Mouse (Mus musculus): ENCODE measurements around the gene Tapbp. TPM values are rescaled to one million over a fixed set of nuclear protein-coding genes. Genes with fewer than 3 reads are reported as not detected.

Gene Tapbp
- polyA plus RNA-seq, 1 experiment from 2014 or later: 29.6 TPM

GRCm38 (mm10) chr17:33926207-33926932, 10.7 kb downstream of the Tapbp start:
- Histone ChIP-seq H3K9me3 (ENCODE audit: control insufficient read depth, low read length) (no peaks in the 10 kb centered on the region), H3K4me2 (replicated peaks) (no peak overlapping the region)

GRCm38 (mm10) chr17:33928251-33928947, 12.7 kb downstream of the Tapbp start:
- Histone ChIP-seq H3K9ac (peak overlapping the region; percentile 88), H3K4me1 (replicated peaks; ENCODE audit: control insufficient read depth, insufficient read depth, low read length) (peaks cover 20% of the 10 kb centered on the region), H3K27me3 (ENCODE audit: control insufficient read depth, insufficient read depth, low read length) (no peaks in the 10 kb centered on the region), H3K36me3 (replicated peaks; ENCODE audit: control insufficient read depth, insufficient read depth) (peaks cover 23% of the 10 kb centered on the region), H3K9me3 (ENCODE audit: control insufficient read depth, low read length) (no peaks in the 10 kb centered on the region), H3K4me3 (replicated peaks; ENCODE audit: low read length) (peak overlapping the region; percentile 73), H3K4me2 (replicated peaks) (peak overlapping the region; percentile 98), H3K27ac (no peak overlapping the region)
- no peak for DNase-seq (ENCODE audit: low spot score)
- no peak for ATAC-seq (ENCODE audit: low FRiP score)
- WGBS: 67% methylated on average over 21 of the region's 21 CpGs

More at GRCm38 (mm10) chr17:33926207-33926932, 10.7 kb downstream of the Tapbp start:
- Histone ChIP-seq H3K4me3 (replicated peaks; ENCODE audit: low read length) (no peak overlapping the region), H3K27me3 (ENCODE audit: control insufficient read depth, insufficient read depth, low read length) (no peaks in the 10 kb centered on the region), H3K9ac (no peak overlapping the region), H3K4me1 (replicated peaks; ENCODE audit: control insufficient read depth, insufficient read depth, low read length) (peaks cover 18% of the 10 kb centered on the region), H3K27ac (no peak overlapping the region), H3K36me3 (replicated peaks; ENCODE audit: control insufficient read depth, insufficient read depth) (peaks cover 13% of the 10 kb centered on the region)
- 73% methylated on average over 17 of the region's 17 CpGs for WGBS
- DNase-seq (ENCODE audit: low spot score) (no peak), ATAC-seq (ENCODE audit: low FRiP score) (no peak)

- ATAC-seq (ENCODE audit: low FRiP score): peak; percentile 87
- Histone ChIP-seq H3K27ac (peak within 1 kb of the TSS; percentile 97), H3K4me1 (replicated peaks; ENCODE audit: control insufficient read depth, insufficient read depth, low read length) (peaks cover 20% of the 10 kb centered on the region), H3K9ac (peak within 1 kb of the TSS; percentile 88), H3K4me3 (replicated peaks; ENCODE audit: low read length) (peak within 1 kb of the TSS; percentile 73), H3K9me3 (ENCODE audit: control insufficient read depth, low read length) (no peaks in the 10 kb centered on the region), H3K36me3 (replicated peaks; ENCODE audit: control insufficient read depth, insufficient read depth) (peaks cover 33% of the 10 kb centered on the region), H3K27me3 (ENCODE audit: control insufficient read depth, insufficient read depth, low read length) (no peaks in the 10 kb centered on the region), H3K4me2 (replicated peaks) (peak within 1 kb of the TSS; percentile 98)
- peak; percentile 96 for DNase-seq (ENCODE audit: low spot score)
- under 1% methylated on average over 70 of the region's 80 CpGs for WGBS
Observed at GRCm38 (mm10) chr17:33929371-33930279, 13.9 kb downstream of the Tapbp start, which contains the start of gene Rgl2. Rgl2 (plus strand) TSS chr17:33929543.

- peak overlapping the region; percentile 97 for H3K27ac ChIP-seq
- peaks cover 20% of the 10 kb centered on the region for H3K4me1 ChIP-seq (replicated peaks; ENCODE audit: control insufficient read depth, insufficient read depth, low read length)
- DNase-seq (ENCODE audit: low spot score) (no peak), ATAC-seq (ENCODE audit: low FRiP score) (no peak)
- peaks cover 39% of the 10 kb centered on the region for H3K36me3 ChIP-seq (replicated peaks; ENCODE audit: control insufficient read depth, insufficient read depth)
- H3K9me3 ChIP-seq (ENCODE audit: control insufficient read depth, low read length): no peaks in the 10 kb centered on the region
- no peaks in the 10 kb centered on the region for H3K27me3 ChIP-seq (ENCODE audit: control insufficient read depth, insufficient read depth, low read length)
- H3K4me2 ChIP-seq (replicated peaks): peak overlapping the region; percentile 98
- peak overlapping the region; percentile 73 for H3K4me3 ChIP-seq (replicated peaks; ENCODE audit: low read length)
- under 1% methylated on average over 43 of the region's 45 CpGs for WGBS
- peak overlapping the region; percentile 88 for H3K9ac ChIP-seq
Observed at GRCm38 (mm10) chr17:33930280-33931158, 14.8 kb downstream of the Tapbp start.

GRCm38 (mm10) chr17:33931159-33931866, 15.6 kb downstream of the Tapbp start:
- H3K36me3 ChIP-seq (replicated peaks; ENCODE audit: control insufficient read depth, insufficient read depth): peaks cover 45% of the 10 kb centered on the region
- H3K9me3 ChIP-seq (ENCODE audit: control insufficient read depth, low read length): no peaks in the 10 kb centered on the region
- DNase-seq (ENCODE audit: low spot score) (no peak), ATAC-seq (ENCODE audit: low FRiP score) (no peak)
- H3K9ac ChIP-seq: peak overlapping the region; percentile 88
- H3K4me1 ChIP-seq (replicated peaks; ENCODE audit: control insufficient read depth, insufficient read depth, low read length): peaks cover 20% of the 10 kb centered on the region
- H3K4me2 ChIP-seq (replicated peaks): peak overlapping the region; percentile 98
- no peaks in the 10 kb centered on the region for H3K27me3 ChIP-seq (ENCODE audit: control insufficient read depth, insufficient read depth, low read length)
- H3K27ac ChIP-seq: no peak overlapping the region
- H3K4me3 ChIP-seq (replicated peaks; ENCODE audit: low read length): peak overlapping the region; percentile 73
- WGBS: 40% methylated on average over 18 of the region's 18 CpGs

GRCm38 (mm10) chr17:33931947-33932346, 16.2 kb downstream of the Tapbp start:
- no peak for DNase-seq (ENCODE audit: low spot score)
- no peak overlapping the region for H3K4me3 ChIP-seq (replicated peaks; ENCODE audit: low read length)
- WGBS: 92% methylated on average over 11 of the region's 11 CpGs
- H3K4me2 ChIP-seq (replicated peaks): no peak overlapping the region
- no peak overlapping the region for H3K9ac ChIP-seq
- no peak overlapping the region for H3K27ac ChIP-seq
- peaks cover 50% of the 10 kb centered on the region for H3K36me3 ChIP-seq (replicated peaks; ENCODE audit: control insufficient read depth, insufficient read depth)
- H3K9me3 ChIP-seq (ENCODE audit: control insufficient read depth, low read length): no peaks in the 10 kb centered on the region
- peaks cover 20% of the 10 kb centered on the region for H3K4me1 ChIP-seq (replicated peaks; ENCODE audit: control insufficient read depth, insufficient read depth, low read length)
- no peak for ATAC-seq (ENCODE audit: low FRiP score)
- no peaks in the 10 kb centered on the region for H3K27me3 ChIP-seq (ENCODE audit: control insufficient read depth, insufficient read depth, low read length)

- no peak overlapping the region for H3K9ac ChIP-seq
- DNase-seq (ENCODE audit: low spot score) (no peak), ATAC-seq (ENCODE audit: low FRiP score) (no peak)
- peaks cover 20% of the 10 kb centered on the region for H3K4me1 ChIP-seq (replicated peaks; ENCODE audit: control insufficient read depth, insufficient read depth, low read length)
- no peak overlapping the region for H3K4me2 ChIP-seq (replicated peaks)
- no peak overlapping the region for H3K4me3 ChIP-seq (replicated peaks; ENCODE audit: low read length)
- H3K27ac ChIP-seq: no peak overlapping the region
- no peaks in the 10 kb centered on the region for H3K9me3 ChIP-seq (ENCODE audit: control insufficient read depth, low read length)
- WGBS: 86% methylated on average over 14 of the region's 14 CpGs
- H3K36me3 ChIP-seq (replicated peaks; ENCODE audit: control insufficient read depth, insufficient read depth): peaks cover 51% of the 10 kb centered on the region
- H3K27me3 ChIP-seq (ENCODE audit: control insufficient read depth, insufficient read depth, low read length): no peaks in the 10 kb centered on the region
Observed at GRCm38 (mm10) chr17:33932448-33932847, 16.7 kb downstream of the Tapbp start.

- DNase-seq (ENCODE audit: low spot score) (no peak), ATAC-seq (ENCODE audit: low FRiP score) (no peak)
- no peaks in the 10 kb centered on the region for H3K9me3 ChIP-seq (ENCODE audit: control insufficient read depth, low read length)
- 92% methylated on average over 15 of the region's 15 CpGs for WGBS
- peaks cover 19% of the 10 kb centered on the region for H3K4me1 ChIP-seq (replicated peaks; ENCODE audit: control insufficient read depth, insufficient read depth, low read length)
- no peak overlapping the region for H3K4me2 ChIP-seq (replicated peaks)
- H3K27ac ChIP-seq: no peak overlapping the region
- peaks cover 48% of the 10 kb centered on the region for H3K36me3 ChIP-seq (replicated peaks; ENCODE audit: control insufficient read depth, insufficient read depth)
- no peak overlapping the region for H3K9ac ChIP-seq
- H3K4me3 ChIP-seq (replicated peaks; ENCODE audit: low read length): no peak overlapping the region
- no peaks in the 10 kb centered on the region for H3K27me3 ChIP-seq (ENCODE audit: control insufficient read depth, insufficient read depth, low read length)
Observed at GRCm38 (mm10) chr17:33932970-33933369, 17.3 kb downstream of the Tapbp start.
